Mouse (Mus musculus): ENCODE results near the gene 1190002N15Rik. TPM values are rescaled to one million over a fixed set of nuclear protein-coding genes. Genes with fewer than 3 reads are reported as not detected.

Gene 1190002N15Rik
- 33.1 and 35.4 TPM in 2 replicates for total RNA-seq (2014; rRNA removed)
- polyA plus RNA-seq (2015; fragmentation: Nextera tagmentation; extraction: Ambion mirVana) = 7.8 and 8.9 TPM in 2 replicates

DNA sequence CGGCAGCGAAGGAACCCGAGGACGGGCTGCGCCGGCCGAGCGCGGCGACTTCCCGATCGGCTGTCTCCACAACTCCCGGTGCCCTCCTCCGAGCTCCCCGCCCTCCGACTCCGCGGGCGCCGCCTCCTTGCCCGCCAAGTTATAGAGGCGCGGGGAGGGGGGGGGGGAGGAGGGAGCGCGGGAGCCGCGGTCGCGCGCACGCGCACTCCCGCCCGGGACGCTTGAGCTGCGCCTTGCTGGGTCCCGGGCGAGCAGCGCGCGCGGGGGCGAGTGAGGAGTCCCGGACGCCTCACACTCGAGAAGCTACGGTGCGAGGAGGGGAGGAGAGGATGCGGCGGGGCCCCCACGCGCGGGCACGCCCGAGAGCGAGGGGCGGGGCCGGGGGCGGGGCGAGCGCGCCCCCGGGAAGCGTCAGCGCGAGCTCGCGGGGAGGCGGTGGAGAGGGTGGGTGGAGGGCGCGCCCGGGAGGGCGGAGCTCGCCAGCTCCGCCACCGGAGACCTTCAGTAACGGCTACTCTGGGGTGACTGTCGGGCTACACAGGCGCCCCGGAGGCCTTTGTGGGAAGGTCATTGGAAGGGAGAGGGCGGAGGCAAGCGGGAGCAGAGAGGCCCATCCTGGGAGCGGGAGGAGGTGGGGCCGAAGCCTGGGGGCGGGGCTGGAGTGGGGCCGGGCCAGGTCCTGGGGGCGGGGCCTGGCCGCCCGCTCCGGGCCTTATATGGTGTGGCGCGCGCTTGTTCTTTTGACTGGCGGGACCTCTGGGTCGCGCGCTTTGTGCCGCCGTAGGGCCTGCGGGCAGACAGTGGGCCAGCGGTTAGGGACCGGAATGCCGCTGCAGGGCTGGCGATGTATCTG is at the start of gene 1190002N15Rik:
Gene 1190002N15Rik (minus strand): TSS at position 112 of the 853 bp plus-strand sequence.
- 1% methylated on average over 27 of the region's 104 CpGs for WGBS
- TF ChIP-seq CTCF (IDR thresholded peaks at IDR 0.05) = peak; percentile 35
- Histone ChIP-seq H3K4me1 (ENCODE audit: insufficient read depth, low read length) (peaks cover 6% of the 10 kb centered on the region), H3K36me3 (ENCODE audit: insufficient read depth, low read length) (no peaks in the 10 kb centered on the region), H3K4me2 (ENCODE audit: low read depth, low read length, poor library complexity, severe bottlenecking) (peak within 1 kb of the TSS; percentile 86), H3K27me3 (ENCODE audit: insufficient read depth, low read length) (no peaks in the 10 kb centered on the region), H3K9me3 (ENCODE audit: low read length) (no peaks in the 10 kb centered on the region), H3K4me3 (ENCODE audit: low read depth, low read length) (peak within 1 kb of the TSS; percentile 82), H3K27ac (ENCODE audit: low read depth, low read length) (peak within 1 kb of the TSS; percentile 98), H3K9ac (replicated peaks; ENCODE audit: low read length, poor library complexity, severe bottlenecking) (peak within 1 kb of the TSS; percentile 77)
- peak; percentile 97 for DNase-seq (ENCODE audit: low spot score)
- ATAC-seq (ENCODE audit: low FRiP score) = peak; percentile 93

DNA sequence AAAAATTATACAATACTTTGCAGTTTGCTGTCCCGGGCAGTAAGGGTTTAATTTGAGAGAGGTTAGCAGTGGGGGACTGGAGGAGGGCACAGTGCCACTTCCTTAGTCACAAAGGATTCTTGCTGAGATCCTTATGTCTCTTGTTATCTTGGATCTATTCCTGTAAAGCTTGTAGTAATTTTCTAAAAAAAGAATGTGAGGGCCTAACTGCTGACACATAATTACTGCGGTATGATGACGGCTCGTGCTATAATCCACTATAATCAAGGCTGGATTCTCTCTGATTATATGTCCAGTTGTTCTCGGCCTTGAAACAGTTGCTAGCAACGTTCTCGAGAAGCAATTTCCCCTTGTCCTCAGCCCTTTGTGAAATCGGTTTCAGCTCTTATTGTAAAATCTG is 44.4 kb upstream of the 1190002N15Rik start:
- no peaks in the 10 kb centered on the region for H3K36me3 ChIP-seq (ENCODE audit: insufficient read depth, low read length)
- ATAC-seq (ENCODE audit: low FRiP score) (no peak), DNase-seq (ENCODE audit: low spot score) (no peak)
- no peaks in the 10 kb centered on the region for H3K4me1 ChIP-seq (ENCODE audit: insufficient read depth, low read length)
- no peak overlapping the region for H3K9ac ChIP-seq (replicated peaks; ENCODE audit: low read length, poor library complexity, severe bottlenecking)
- H3K9me3 ChIP-seq (ENCODE audit: low read length) = no peaks in the 10 kb centered on the region
- H3K27ac ChIP-seq (ENCODE audit: low read depth, low read length) = no peak overlapping the region
- H3K27me3 ChIP-seq (ENCODE audit: insufficient read depth, low read length) = no peaks in the 10 kb centered on the region
- TF ChIP-seq CTCF (IDR thresholded peaks at IDR 0.05) = no peak
- no peak overlapping the region for H3K4me2 ChIP-seq (ENCODE audit: low read depth, low read length, poor library complexity, severe bottlenecking)
- no peak overlapping the region for H3K4me3 ChIP-seq (ENCODE audit: low read depth, low read length)
- 62% methylated on average over 8 of the region's 8 CpGs for WGBS

DNA sequence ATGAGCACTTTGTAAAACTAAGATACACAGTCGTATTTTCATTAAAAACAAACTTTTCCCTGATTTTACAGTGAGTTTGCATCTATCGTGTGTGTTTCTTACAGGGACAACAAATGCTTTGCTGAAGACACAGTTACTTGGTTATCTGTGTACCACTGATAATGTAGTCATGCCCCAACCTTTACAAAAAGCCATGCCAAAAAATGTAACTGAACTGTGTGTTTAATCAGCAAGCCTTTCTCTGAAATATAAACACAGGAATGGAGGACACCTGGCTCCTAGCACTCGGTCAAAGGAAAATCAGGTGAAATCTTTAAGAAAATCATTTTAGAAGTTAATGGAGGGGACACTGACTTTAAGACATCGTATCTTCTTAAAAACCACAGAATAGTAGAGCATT is 43.8 kb upstream of the 1190002N15Rik start:
- no peaks in the 10 kb centered on the region for H3K36me3 ChIP-seq (ENCODE audit: insufficient read depth, low read length)
- no peak for TF ChIP-seq CTCF (IDR thresholded peaks at IDR 0.05)
- DNase-seq (ENCODE audit: low spot score) = no peak
- no peaks in the 10 kb centered on the region for H3K4me1 ChIP-seq (ENCODE audit: insufficient read depth, low read length)
- H3K9me3 ChIP-seq (ENCODE audit: low read length) = no peaks in the 10 kb centered on the region
- no peak overlapping the region for H3K27ac ChIP-seq (ENCODE audit: low read depth, low read length)
- H3K27me3 ChIP-seq (ENCODE audit: insufficient read depth, low read length) = no peaks in the 10 kb centered on the region
- H3K9ac ChIP-seq (replicated peaks; ENCODE audit: low read length, poor library complexity, severe bottlenecking) = no peak overlapping the region
- H3K4me3 ChIP-seq (ENCODE audit: low read depth, low read length) = no peak overlapping the region
- 93% methylated on average over 4 of the region's 4 CpGs for WGBS
- H3K4me2 ChIP-seq (ENCODE audit: low read depth, low read length, poor library complexity, severe bottlenecking) = no peak overlapping the region
- ATAC-seq (ENCODE audit: low FRiP score) = no peak

DNA sequence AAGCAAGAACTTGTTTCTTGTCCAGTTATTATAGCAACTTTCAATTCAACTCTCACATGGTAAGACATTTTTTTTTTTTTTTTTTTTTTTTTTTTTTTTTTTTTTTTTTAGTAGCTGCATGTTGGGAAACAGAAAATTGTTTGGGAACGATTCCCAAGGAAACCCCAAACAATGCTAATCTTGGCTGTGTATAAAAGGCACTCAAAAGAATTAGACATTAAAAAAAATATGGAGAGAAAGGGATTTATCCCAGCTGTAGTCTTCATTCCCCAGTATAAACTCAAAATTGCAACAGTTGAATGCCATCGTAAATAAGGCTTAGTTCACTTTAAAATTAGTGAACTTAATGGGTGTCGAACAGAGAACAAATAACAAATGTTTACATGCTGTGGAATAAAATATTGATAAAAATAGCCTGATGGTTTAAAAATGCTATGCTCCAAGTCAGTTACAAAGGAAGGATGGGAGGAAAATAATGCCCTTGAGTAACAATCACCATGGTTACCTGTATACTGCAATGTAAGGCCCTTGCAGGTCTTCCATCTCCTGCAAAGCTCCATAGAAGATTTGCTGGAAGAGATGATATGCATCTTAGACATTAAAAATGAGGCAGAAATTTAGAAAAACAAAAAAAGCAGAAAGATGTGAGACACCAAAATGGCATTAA is 42.3 kb upstream of the 1190002N15Rik start:
- H3K9me3 ChIP-seq (ENCODE audit: low read length) = no peaks in the 10 kb centered on the region
- H3K4me3 ChIP-seq (ENCODE audit: low read depth, low read length) = no peak overlapping the region
- DNase-seq (ENCODE audit: low spot score) = no peak
- H3K4me2 ChIP-seq (ENCODE audit: low read depth, low read length, poor library complexity, severe bottlenecking) = no peak overlapping the region
- H3K27me3 ChIP-seq (ENCODE audit: insufficient read depth, low read length) = no peaks in the 10 kb centered on the region
- H3K4me1 ChIP-seq (ENCODE audit: insufficient read depth, low read length) = no peaks in the 10 kb centered on the region
- H3K36me3 ChIP-seq (ENCODE audit: insufficient read depth, low read length) = no peaks in the 10 kb centered on the region
- no peak for ATAC-seq (ENCODE audit: low FRiP score)
- 72% methylated on average over 3 of the region's 3 CpGs for WGBS
- H3K9ac ChIP-seq (replicated peaks; ENCODE audit: low read length, poor library complexity, severe bottlenecking) = no peak overlapping the region
- TF ChIP-seq CTCF (IDR thresholded peaks at IDR 0.05) = no peak
- no peak overlapping the region for H3K27ac ChIP-seq (ENCODE audit: low read depth, low read length)

DNA sequence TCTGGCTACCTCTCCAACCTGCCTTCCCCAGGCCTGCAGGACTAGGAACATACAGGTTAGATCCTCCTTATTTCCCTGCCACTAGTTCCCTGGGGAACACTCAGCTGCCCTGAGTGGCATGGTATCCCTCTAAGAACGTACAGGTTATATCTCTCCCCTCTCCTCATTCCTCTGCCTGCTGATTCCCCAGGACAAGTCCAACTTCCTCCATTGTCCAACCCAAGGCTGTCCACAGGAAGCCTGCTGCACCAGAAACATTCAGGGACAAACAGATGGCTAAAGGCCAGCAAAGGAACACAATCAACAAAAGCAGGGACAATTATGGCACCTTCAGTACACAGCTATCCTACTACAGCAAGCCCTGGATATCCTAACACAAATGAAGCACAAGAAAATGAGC is 33.9 kb upstream of the 1190002N15Rik start:
- H3K4me2 ChIP-seq (ENCODE audit: low read depth, low read length, poor library complexity, severe bottlenecking) = no peak overlapping the region
- no peak for TF ChIP-seq CTCF (IDR thresholded peaks at IDR 0.05)
- no peaks in the 10 kb centered on the region for H3K4me1 ChIP-seq (ENCODE audit: insufficient read depth, low read length)
- DNase-seq (ENCODE audit: low spot score) (no peak), ATAC-seq (ENCODE audit: low FRiP score) (no peak)
- no peaks in the 10 kb centered on the region for H3K27me3 ChIP-seq (ENCODE audit: insufficient read depth, low read length)
- H3K9me3 ChIP-seq (ENCODE audit: low read length) = no peaks in the 10 kb centered on the region
- WGBS = 63% methylated on average over 1 of the region's 1 CpGs
- H3K27ac ChIP-seq (ENCODE audit: low read depth, low read length) = no peak overlapping the region
- no peak overlapping the region for H3K4me3 ChIP-seq (ENCODE audit: low read depth, low read length)
- no peak overlapping the region for H3K9ac ChIP-seq (replicated peaks; ENCODE audit: low read length, poor library complexity, severe bottlenecking)
- no peaks in the 10 kb centered on the region for H3K36me3 ChIP-seq (ENCODE audit: insufficient read depth, low read length)

DNA sequence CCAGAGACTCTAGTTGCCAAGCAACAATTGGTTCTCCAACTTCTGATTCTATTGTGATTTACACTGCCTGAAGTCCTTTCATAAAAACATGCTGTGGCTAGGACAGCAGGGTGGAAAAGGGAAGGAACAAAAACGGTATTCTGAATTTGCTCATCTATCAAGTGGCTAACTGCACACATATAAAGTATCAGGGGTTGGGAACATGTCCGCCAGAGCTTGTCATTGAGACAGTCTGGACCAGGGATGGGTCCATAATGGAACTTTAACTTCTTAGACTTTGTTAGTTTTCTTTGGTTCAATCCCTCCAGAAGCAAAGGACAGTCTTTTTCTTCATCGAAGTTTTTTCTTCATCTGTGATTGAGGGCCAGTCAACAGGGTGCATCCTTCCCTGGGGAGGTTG is 30.5 kb upstream of the 1190002N15Rik start:
- no peaks in the 10 kb centered on the region for H3K36me3 ChIP-seq (ENCODE audit: insufficient read depth, low read length)
- no peak overlapping the region for H3K27ac ChIP-seq (ENCODE audit: low read depth, low read length)
- H3K9me3 ChIP-seq (ENCODE audit: low read length) = no peaks in the 10 kb centered on the region
- H3K4me3 ChIP-seq (ENCODE audit: low read depth, low read length) = no peak overlapping the region
- no peak overlapping the region for H3K9ac ChIP-seq (replicated peaks; ENCODE audit: low read length, poor library complexity, severe bottlenecking)
- no peak overlapping the region for H3K4me2 ChIP-seq (ENCODE audit: low read depth, low read length, poor library complexity, severe bottlenecking)
- DNase-seq (ENCODE audit: low spot score) (no peak), ATAC-seq (ENCODE audit: low FRiP score) (no peak)
- no peak for TF ChIP-seq CTCF (IDR thresholded peaks at IDR 0.05)
- WGBS = 76% methylated on average over 3 of the region's 3 CpGs
- no peaks in the 10 kb centered on the region for H3K4me1 ChIP-seq (ENCODE audit: insufficient read depth, low read length)
- H3K27me3 ChIP-seq (ENCODE audit: insufficient read depth, low read length) = no peaks in the 10 kb centered on the region

Data from midbrain, postnatal 0 days (tissue).